Mouse (Mus musculus): ENCODE data around the gene Pam16.
A peak's percentile ranks its signal among the peaks of the same experiment; 100 is the strongest.

Pam16 gene

GRCm38 (mm10) chr16:4611193-4611592 is 13.6 kb downstream of the Pam16 start:
- DNase-seq (ENCODE audit: low read depth, low spot score) = no peak

- no peak for DNase-seq (ENCODE audit: low read depth, low spot score)
Measured at GRCm38 (mm10) chr16:4608532-4609059, 16.2 kb downstream of the Pam16 start.

GRCm38 (mm10) chr16:4607818-4608531 is 16.8 kb downstream of the Pam16 start:
- DNase-seq (ENCODE audit: low read depth, low spot score) = peak; percentile 82

- no peak for DNase-seq (ENCODE audit: low read depth, low spot score)
Measured at GRCm38 (mm10) chr16:4606431-4607084, 18.2 kb downstream of the Pam16 start.

- no peak for DNase-seq (ENCODE audit: low read depth, low spot score)
Measured at GRCm38 (mm10) chr16:4605514-4606131, 19.2 kb downstream of the Pam16 start.

- DNase-seq (ENCODE audit: low read depth, low spot score) = no peak
Measured at GRCm38 (mm10) chr16:4604293-4604837, 20.4 kb downstream of the Pam16 start.

- DNase-seq (ENCODE audit: low read depth, low spot score) = no peak
Measured at GRCm38 (mm10) chr16:4603453-4603837, 21.3 kb downstream of the Pam16 start.

GRCm38 (mm10) chr16:4602766-4603452 is 21.9 kb downstream of the Pam16 start:
- DNase-seq (ENCODE audit: low read depth, low spot score) = no peak

GRCm38 (mm10) chr16:4602189-4602588 is 22.6 kb downstream of the Pam16 start:
- no peak for DNase-seq (ENCODE audit: low read depth, low spot score)

- no peak for DNase-seq (ENCODE audit: low read depth, low spot score)
Measured at GRCm38 (mm10) chr16:4600701-4601310, 24.0 kb downstream of the Pam16 start.

- no peak for DNase-seq (ENCODE audit: low read depth, low spot score)
Measured at GRCm38 (mm10) chr16:4599616-4600015, 25.2 kb downstream of the Pam16 start.

- DNase-seq (ENCODE audit: low read depth, low spot score) = no peak
Measured at GRCm38 (mm10) chr16:4598891-4599543, 25.8 kb downstream of the Pam16 start.

- no peak for DNase-seq (ENCODE audit: low read depth, low spot score)
Measured at GRCm38 (mm10) chr16:4598041-4598440, 26.7 kb downstream of the Pam16 start.

- no peak for DNase-seq (ENCODE audit: low read depth, low spot score)
Measured at GRCm38 (mm10) chr16:4597296-4597695, 27.5 kb downstream of the Pam16 start.

GRCm38 (mm10) chr16:4596836-4597235 is 28.0 kb downstream of the Pam16 start:
- DNase-seq (ENCODE audit: low read depth, low spot score) = no peak

- no peak for DNase-seq (ENCODE audit: low read depth, low spot score)
Measured at GRCm38 (mm10) chr16:4596141-4596728, 28.6 kb downstream of the Pam16 start.

GRCm38 (mm10) chr16:4595527-4595963 is 29.2 kb downstream of the Pam16 start:
- no peak for DNase-seq (ENCODE audit: low read depth, low spot score)

- DNase-seq (ENCODE audit: low read depth, low spot score) = peak; percentile 53
Measured at GRCm38 (mm10) chr16:4594814-4595526, 29.8 kb downstream of the Pam16 start.

- peak; percentile 74 for DNase-seq (ENCODE audit: low read depth, low spot score)
Measured at GRCm38 (mm10) chr16:4593971-4594813, 30.6 kb downstream of the Pam16 start, which contains the start of gene Glis2. Gene Glis2 (plus strand): TSS chr16:4594713.
